Mouse (Mus musculus): ENCODE data around the gene Rin2. TPM values are rescaled to one million over a fixed set of nuclear protein-coding genes. Genes with fewer than 3 reads are reported as not detected.

Gene Rin2
- polyA plus RNA-seq, 1 experiment from 2014 or later, result 31.3 TPM

DNA sequence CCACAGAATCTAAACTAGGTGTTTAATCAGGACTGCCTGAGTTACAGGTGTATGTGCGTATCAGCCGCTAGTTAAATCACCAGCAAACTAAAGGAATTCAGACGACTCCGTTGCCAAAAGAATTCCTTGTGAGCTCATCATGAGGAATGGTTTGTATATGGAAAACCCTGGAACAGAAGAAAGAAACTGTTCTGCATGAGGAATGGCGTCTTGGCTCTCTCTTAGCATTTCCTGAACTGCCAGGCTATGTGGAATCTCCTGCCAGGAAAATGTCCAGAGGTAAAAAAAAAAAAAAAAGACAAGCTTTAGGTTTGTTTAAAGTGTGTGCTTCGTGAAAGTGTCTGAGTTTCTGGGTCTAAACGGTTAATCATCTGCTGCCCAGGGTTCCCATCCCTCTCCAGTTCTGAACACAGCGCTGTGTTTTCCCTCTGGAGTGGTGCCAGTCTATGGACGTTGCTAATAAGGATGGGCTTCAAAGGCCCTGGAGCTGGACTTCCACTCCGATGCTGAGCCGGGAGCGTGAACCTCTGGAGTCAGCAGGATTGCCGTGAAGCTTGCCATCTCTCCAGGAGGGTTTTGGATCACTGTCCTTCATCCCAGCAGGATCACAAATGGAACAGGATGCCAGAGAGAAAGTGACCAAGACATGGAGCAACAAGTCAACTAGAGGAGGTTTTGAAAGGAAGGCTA lies 109.4 kb downstream of the Rin2 start:
- H3K27ac ChIP-seq, result peak overlapping the region; percentile 17; the same call in 1 of the 2 replicates
- no peak overlapping the region for H3K4me3 ChIP-seq
- H3K36me3 ChIP-seq, result no peaks in the 10 kb centered on the region
- no peak overlapping the region for H3K9ac ChIP-seq
- WGBS, result 57% methylated on average over 13 of the region's 13 CpGs
- no peak for ATAC-seq (ENCODE audit: insufficient number of reproducible peaks, insufficient read depth, low FRiP score, low TSS enrichment)
- no peaks in the 10 kb centered on the region for H3K27me3 ChIP-seq
- no peak overlapping the region for H3K4me2 ChIP-seq (replicated peaks)
- H3K9me3 ChIP-seq, result no peaks in the 10 kb centered on the region
- H3K4me1 ChIP-seq, result peaks cover 33% of the 10 kb centered on the region

- WGBS, result 80% methylated on average over 1 of the region's 1 CpGs
- H3K9ac ChIP-seq, result no peak overlapping the region
- no peak for ATAC-seq (ENCODE audit: insufficient number of reproducible peaks, insufficient read depth, low FRiP score, low TSS enrichment)
- H3K4me3 ChIP-seq, result no peak overlapping the region
- H3K4me2 ChIP-seq (replicated peaks), result no peak overlapping the region
- H3K4me1 ChIP-seq, result peaks cover 33% of the 10 kb centered on the region
- H3K27me3 ChIP-seq, result no peaks in the 10 kb centered on the region
- no peaks in the 10 kb centered on the region for H3K9me3 ChIP-seq
- peak overlapping the region; percentile 17; the same call in 1 of the 2 replicates for H3K27ac ChIP-seq
- no peaks in the 10 kb centered on the region for H3K36me3 ChIP-seq
Observed at GRCm38 (mm10) chr2:145784964-145785363, 109.9 kb downstream of the Rin2 start.

DNA sequence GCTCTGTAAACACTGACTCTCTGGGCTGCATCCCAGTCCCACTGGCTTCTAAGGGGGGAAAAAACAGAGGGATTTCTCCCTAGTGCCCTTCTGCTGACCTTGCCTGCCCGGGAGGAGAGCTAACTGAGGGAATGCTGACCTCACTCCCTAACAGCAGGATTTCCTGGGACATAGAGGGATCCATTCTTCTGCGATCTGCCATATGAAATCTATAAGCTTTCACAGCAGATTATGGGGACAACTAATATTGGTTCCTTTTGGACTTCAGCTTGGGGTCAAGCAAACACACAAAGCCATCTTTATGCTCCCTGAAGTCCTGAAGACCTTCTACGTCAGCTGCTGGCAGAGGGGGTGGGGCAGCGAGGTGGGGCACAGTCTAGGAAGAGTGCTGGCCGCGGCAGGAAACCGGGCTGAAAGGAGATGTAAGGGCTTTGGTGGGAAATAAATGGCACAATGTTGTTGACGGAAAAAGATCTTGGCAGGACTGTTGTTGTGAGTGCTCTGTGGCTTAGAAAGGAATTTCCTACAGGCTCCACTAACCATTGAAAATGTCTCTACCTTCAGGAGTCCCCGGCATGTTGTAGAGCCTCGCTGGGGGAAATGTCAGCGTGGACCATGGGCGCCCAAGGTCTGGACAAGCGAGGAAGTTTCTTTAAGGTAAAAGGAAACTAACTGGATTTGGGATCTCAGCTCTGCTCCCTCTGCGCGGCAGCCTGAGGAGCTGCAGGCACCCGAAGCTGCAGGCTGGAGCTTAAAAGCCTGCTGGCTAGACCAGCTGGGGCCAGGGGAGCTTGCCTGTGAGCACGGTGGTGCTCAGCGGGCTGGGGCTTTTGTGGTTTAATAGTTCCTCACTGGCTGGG lies 111.0 kb downstream of the Rin2 start:
- peak overlapping the region; percentile 86 for H3K27ac ChIP-seq
- H3K4me3 ChIP-seq, result peak overlapping the region; percentile 29
- 0 out of 2 replicates have a peak, but pooled peaks have one; percentile 57 for ATAC-seq (ENCODE audit: insufficient number of reproducible peaks, insufficient read depth, low FRiP score, low TSS enrichment)
- H3K4me1 ChIP-seq, result peaks cover 33% of the 10 kb centered on the region
- peak overlapping the region; percentile 55 for H3K4me2 ChIP-seq (replicated peaks)
- no peaks in the 10 kb centered on the region for H3K9me3 ChIP-seq
- no peaks in the 10 kb centered on the region for H3K36me3 ChIP-seq
- 1% methylated on average over 18 of the region's 18 CpGs for WGBS
- H3K27me3 ChIP-seq, result no peaks in the 10 kb centered on the region
- peak overlapping the region; percentile 40 for H3K9ac ChIP-seq

GRCm38 (mm10) chr2:145786618-145786932 lies 111.6 kb downstream of the Rin2 start:
- 8% methylated on average over 3 of the region's 3 CpGs for WGBS
- no peak for ATAC-seq (ENCODE audit: insufficient number of reproducible peaks, insufficient read depth, low FRiP score, low TSS enrichment)
- peaks cover 33% of the 10 kb centered on the region for H3K4me1 ChIP-seq
- no peaks in the 10 kb centered on the region for H3K9me3 ChIP-seq
- H3K27ac ChIP-seq, result peak overlapping the region; percentile 86
- no peaks in the 10 kb centered on the region for H3K27me3 ChIP-seq
- peak overlapping the region; percentile 40 for H3K9ac ChIP-seq
- H3K4me3 ChIP-seq, result peak overlapping the region; percentile 29
- peak overlapping the region; percentile 55 for H3K4me2 ChIP-seq (replicated peaks)
- no peaks in the 10 kb centered on the region for H3K36me3 ChIP-seq

DNA sequence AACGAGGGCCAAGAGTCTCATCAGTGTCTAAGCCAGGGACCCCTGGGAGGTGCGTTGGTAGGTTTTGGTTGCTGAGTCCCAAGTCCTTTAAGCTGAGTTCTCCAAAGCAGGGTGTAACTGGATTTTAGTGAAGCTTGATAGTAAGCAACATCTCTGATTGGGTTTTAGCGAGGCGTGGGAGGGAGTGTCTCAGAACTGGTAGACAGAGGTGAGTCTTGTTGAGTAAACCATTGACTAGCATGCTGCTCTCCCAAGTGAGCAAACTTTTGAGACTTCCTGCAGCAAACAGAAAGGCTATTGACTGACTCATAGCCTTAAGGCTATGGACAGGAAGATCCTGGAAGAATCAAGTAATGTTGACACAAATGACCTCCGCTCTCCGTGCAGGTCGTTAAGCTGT lies 112.5 kb downstream of the Rin2 start:
- H3K27ac ChIP-seq, result peak overlapping the region; percentile 41; the same call in 1 of the 2 replicates

GRCm38 (mm10) chr2:145788562-145789346 lies 113.7 kb downstream of the Rin2 start:
- no peaks in the 10 kb centered on the region for H3K9me3 ChIP-seq
- no peak overlapping the region for H3K9ac ChIP-seq
- no peaks in the 10 kb centered on the region for H3K27me3 ChIP-seq
- WGBS, result 97% methylated on average over 3 of the region's 3 CpGs
- H3K27ac ChIP-seq, result no peak overlapping the region
- peaks cover 33% of the 10 kb centered on the region for H3K4me1 ChIP-seq
- ATAC-seq (ENCODE audit: insufficient number of reproducible peaks, insufficient read depth, low FRiP score, low TSS enrichment), result no peak
- no peak overlapping the region for H3K4me2 ChIP-seq (replicated peaks)
- H3K4me3 ChIP-seq, result no peak overlapping the region
- no peaks in the 10 kb centered on the region for H3K36me3 ChIP-seq

More for the DNA sequence above, 112.5 kb downstream of the Rin2 start:
- no peaks in the 10 kb centered on the region for H3K9me3 ChIP-seq
- ATAC-seq (ENCODE audit: insufficient number of reproducible peaks, insufficient read depth, low FRiP score, low TSS enrichment), result no peak
- H3K36me3 ChIP-seq, result no peaks in the 10 kb centered on the region
- H3K9ac ChIP-seq, result no peak overlapping the region
- no peaks in the 10 kb centered on the region for H3K27me3 ChIP-seq
- peaks cover 33% of the 10 kb centered on the region for H3K4me1 ChIP-seq
- WGBS, result 36% methylated on average over 7 of the region's 7 CpGs
- no peak overlapping the region for H3K4me3 ChIP-seq
- peak overlapping the region; percentile 5; the same call in 1 of the 2 replicates for H3K4me2 ChIP-seq (replicated peaks)

GRCm38 (mm10) chr2:145793702-145794101 lies 118.7 kb downstream of the Rin2 start:
- no peak for ATAC-seq (ENCODE audit: insufficient number of reproducible peaks, insufficient read depth, low FRiP score, low TSS enrichment)
- Histone ChIP-seq H3K9ac (no peak overlapping the region), H3K9me3 (no peaks in the 10 kb centered on the region), H3K36me3 (0 out of 2 replicates have a peak, but pooled peaks cover 3% of the 10 kb centered on the region), H3K4me1 (no peaks in the 10 kb centered on the region), H3K4me2 (replicated peaks) (no peak overlapping the region), H3K27me3 (no peaks in the 10 kb centered on the region), H3K4me3 (no peak overlapping the region), H3K27ac (no peak overlapping the region)
- 50% methylated on average over 1 of the region's 1 CpGs for WGBS

- 41% methylated on average over 5 of the region's 5 CpGs for WGBS
- Histone ChIP-seq H3K36me3 (0 out of 2 replicates have a peak, but pooled peaks cover 3% of the 10 kb centered on the region), H3K4me2 (replicated peaks) (no peak overlapping the region), H3K4me1 (no peaks in the 10 kb centered on the region), H3K27ac (no peak overlapping the region), H3K27me3 (no peaks in the 10 kb centered on the region), H3K4me3 (no peak overlapping the region), H3K9ac (no peak overlapping the region), H3K9me3 (no peaks in the 10 kb centered on the region)
- ATAC-seq (ENCODE audit: insufficient number of reproducible peaks, insufficient read depth, low FRiP score, low TSS enrichment), result no peak
Observed at GRCm38 (mm10) chr2:145794318-145794954, 119.4 kb downstream of the Rin2 start.

DNA sequence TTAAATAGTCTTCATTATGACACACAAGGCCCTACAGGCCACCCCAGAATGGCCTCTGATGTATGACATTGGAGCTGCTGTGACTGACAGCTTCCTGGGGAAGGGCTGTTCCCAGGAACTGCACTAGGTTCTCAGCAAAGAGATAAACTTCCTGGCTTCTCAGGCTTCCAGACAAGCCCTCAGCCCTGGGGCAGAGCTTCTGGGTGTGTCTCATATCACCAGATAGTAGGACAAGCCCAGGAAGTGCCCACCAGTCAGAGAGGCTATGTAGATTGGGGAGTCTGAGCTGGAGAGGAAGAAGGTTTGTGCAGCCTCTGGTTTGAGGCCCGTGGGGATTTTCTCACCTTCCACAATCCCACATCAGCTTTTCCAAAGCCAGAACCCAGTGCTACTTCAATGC lies 122.8 kb downstream of the Rin2 start:
- H3K27ac ChIP-seq, result no peak overlapping the region
- H3K27me3 ChIP-seq, result no peaks in the 10 kb centered on the region
- no peak overlapping the region for H3K9ac ChIP-seq
- H3K4me3 ChIP-seq, result no peak overlapping the region
- H3K4me1 ChIP-seq, result no peaks in the 10 kb centered on the region
- 0 out of 2 replicates have a peak, but pooled peaks cover 3% of the 10 kb centered on the region for H3K36me3 ChIP-seq
- no peak for ATAC-seq (ENCODE audit: insufficient number of reproducible peaks, insufficient read depth, low FRiP score, low TSS enrichment)
- H3K9me3 ChIP-seq, result no peaks in the 10 kb centered on the region
- no peak overlapping the region for H3K4me2 ChIP-seq (replicated peaks)
- WGBS, result 77% methylated on average over 1 of the region's 1 CpGs

DNA sequence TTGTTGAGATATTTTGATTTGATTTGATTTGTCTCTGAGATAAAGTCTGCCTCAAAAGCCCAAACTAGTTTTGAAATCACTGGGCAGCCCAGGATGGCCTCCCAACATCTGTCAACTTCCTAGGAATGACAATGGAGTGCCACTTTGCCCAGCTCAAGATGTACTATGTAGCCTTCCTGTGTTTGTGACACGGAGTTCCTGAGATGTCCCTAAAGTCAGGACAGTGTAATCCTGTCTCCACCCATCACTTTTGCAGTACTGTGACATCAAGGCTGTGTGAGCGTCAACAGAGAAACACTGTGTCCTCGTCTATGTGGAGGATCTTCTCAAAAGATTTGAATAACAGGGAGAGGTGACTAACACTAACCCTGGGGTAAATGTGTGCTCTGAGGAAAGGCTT lies 123.9 kb downstream of the Rin2 start:
- no peaks in the 10 kb centered on the region for H3K9me3 ChIP-seq
- no peaks in the 10 kb centered on the region for H3K27me3 ChIP-seq
- H3K36me3 ChIP-seq, result 0 out of 2 replicates have a peak, but pooled peaks cover 3% of the 10 kb centered on the region
- no peak overlapping the region for H3K27ac ChIP-seq
- no peak overlapping the region for H3K4me3 ChIP-seq
- ATAC-seq (ENCODE audit: insufficient number of reproducible peaks, insufficient read depth, low FRiP score, low TSS enrichment), result no peak
- 79% methylated on average over 3 of the region's 3 CpGs for whole genome bisulfite sequencing
- H3K4me1 ChIP-seq, result no peaks in the 10 kb centered on the region
- no peak overlapping the region for H3K4me2 ChIP-seq (replicated peaks)
- H3K9ac ChIP-seq, result no peak overlapping the region
